Mouse (Mus musculus): ENCODE data around the gene Plxnd1. TPM values are rescaled to one million over a fixed set of nuclear protein-coding genes. Genes with fewer than 3 reads are reported as not detected.

The Plxnd1 gene
- total and polyA plus RNA-seq, 3 experiments: 58.8 to 90.6 (median 79.9) TPM

DNA sequence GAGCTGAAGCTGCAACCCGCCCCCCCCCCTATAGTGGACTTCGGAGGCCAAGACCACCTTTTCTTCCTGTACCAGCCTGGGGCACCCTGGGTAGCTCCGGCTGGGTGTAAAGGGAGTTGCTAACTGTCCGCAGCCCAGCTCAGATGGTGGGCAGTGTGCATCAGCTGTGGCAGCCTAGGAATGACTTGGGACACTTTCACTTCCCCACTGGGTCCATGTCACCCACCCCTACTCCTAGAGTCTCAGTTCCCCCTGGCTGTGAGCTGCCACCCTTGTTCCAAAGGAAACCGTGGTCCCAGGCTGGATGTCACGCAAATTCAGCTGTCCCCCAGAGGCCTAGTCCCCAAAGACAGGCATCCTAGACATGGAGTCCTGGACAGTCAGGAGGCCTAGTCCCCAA, 9.9 kb upstream of the Plxnd1 start:
- Histone ChIP-seq H3K4me1 (ENCODE audit: control insufficient read depth, insufficient read depth, low read length) (peaks cover 31% of the 10 kb centered on the region), H3K27ac (peak overlapping the region; percentile 96), H3K36me3 (ENCODE audit: control insufficient read depth, insufficient read depth, low read length) (no peaks in the 10 kb centered on the region), H3K9ac (ENCODE audit: low read depth, low read length) (peak overlapping the region; percentile 35), H3K4me3 (no peak overlapping the region), H3K79me2 (replicated peaks; ENCODE audit: control insufficient read depth, insufficient read depth, low read length) (no peaks in the 10 kb centered on the region), H3K27me3 (ENCODE audit: control insufficient read depth, insufficient read depth, low read length) (no peaks in the 10 kb centered on the region)
- TF ChIP-seq POLR2A (IDR thresholded peaks at IDR 0.05; ENCODE audit: insufficient read depth, low read depth, low read length) (no peak), EP300 (IDR thresholded peaks at IDR 0.05; ENCODE audit: insufficient read depth, low read depth, low read length) (0 out of 2 replicates have a peak, but pooled peaks have one; percentile 26)
- WGBS: 63% methylated on average over 6 of the region's 6 CpGs
- intact Hi-C loops (cut with DNase I): loop anchor here (2.0 to 10.0 kb wide), 2 partner anchors 42 to 770 kb away; no protein-coding TSS in a partner anchor
- peak; percentile 41 to 45 for DNase-seq

DNA sequence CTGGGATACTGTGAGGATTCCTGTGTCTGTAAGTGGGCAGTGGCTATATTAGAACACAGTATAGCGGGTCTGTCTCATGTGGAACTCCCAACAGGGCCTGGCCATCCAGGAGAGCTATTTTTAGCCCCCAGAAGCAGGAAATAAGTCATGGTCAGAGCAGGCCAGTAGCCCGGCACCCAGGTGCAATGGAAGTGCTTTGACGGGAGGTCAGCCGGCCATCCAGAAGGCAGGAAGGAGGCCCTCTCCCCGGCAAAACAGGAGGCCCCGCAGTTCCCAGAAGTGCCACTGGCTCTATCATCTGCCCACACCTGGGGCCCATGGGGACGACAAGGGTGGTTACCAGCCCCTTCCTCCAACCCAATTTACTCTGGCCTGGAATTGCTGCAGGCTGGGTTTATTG, 9.3 kb upstream of the Plxnd1 start:
- Histone ChIP-seq H3K9ac (ENCODE audit: low read depth, low read length) (peak overlapping the region; percentile 26; the same call in 1 of the 2 replicates), H3K4me1 (ENCODE audit: control insufficient read depth, insufficient read depth, low read length) (peaks cover 31% of the 10 kb centered on the region)

GRCm38 (mm10) chr6:116003516-116003915, 8.7 kb upstream of the Plxnd1 start:
- WGBS: 36% methylated on average over 5 of the region's 5 CpGs
- DNase-seq: peak; percentile 48 to 53
- intact Hi-C loops (cut with DNase I): loop anchor here (10.0 kb wide), 1 partner anchor 769 kb away; no protein-coding TSS in a partner anchor
- H3K4me3 ChIP-seq: peak overlapping the region; percentile 18; the same call in 1 of the 2 replicates
- H3K9ac ChIP-seq (ENCODE audit: low read depth, low read length): peak overlapping the region; percentile 26; the same call in 1 of the 2 replicates
- no peaks in the 10 kb centered on the region for H3K36me3 ChIP-seq (ENCODE audit: control insufficient read depth, insufficient read depth, low read length)
- H3K27ac ChIP-seq: peak overlapping the region; percentile 96
- H3K4me1 ChIP-seq (ENCODE audit: control insufficient read depth, insufficient read depth, low read length): peaks cover 32% of the 10 kb centered on the region
- no peaks in the 10 kb centered on the region for H3K79me2 ChIP-seq (replicated peaks; ENCODE audit: control insufficient read depth, insufficient read depth, low read length)
- H3K27me3 ChIP-seq (ENCODE audit: control insufficient read depth, insufficient read depth, low read length): no peaks in the 10 kb centered on the region
- TF ChIP-seq POLR2A (IDR thresholded peaks at IDR 0.05; ENCODE audit: insufficient read depth, low read depth, low read length): peak; percentile 31; the same call in 1 of the 2 replicates
- no peak for TF ChIP-seq EP300 (IDR thresholded peaks at IDR 0.05; ENCODE audit: insufficient read depth, low read depth, low read length)

More for the DNA sequence above, 9.3 kb upstream of the Plxnd1 start:
- TF ChIP-seq CTCF (IDR thresholded peaks at IDR 0.05) (peak; percentile 22; the same call in 1 of the 2 replicates), EP300 (IDR thresholded peaks at IDR 0.05; ENCODE audit: insufficient read depth, low read depth, low read length) (no peak)
- intact Hi-C loops (cut with DNase I): loop anchor here (2.0 to 10.0 kb wide), 2 partner anchors 41 to 769 kb away; no protein-coding TSS in a partner anchor
- Histone ChIP-seq H3K36me3 (ENCODE audit: control insufficient read depth, insufficient read depth, low read length) (no peaks in the 10 kb centered on the region), H3K27ac (peak overlapping the region; percentile 96), H3K79me2 (replicated peaks; ENCODE audit: control insufficient read depth, insufficient read depth, low read length) (no peaks in the 10 kb centered on the region), H3K27me3 (ENCODE audit: control insufficient read depth, insufficient read depth, low read length) (no peaks in the 10 kb centered on the region), H3K4me3 (peak overlapping the region; percentile 18; the same call in 1 of the 2 replicates)
- DNase-seq: peak; percentile 69 to 72
- WGBS: 20% methylated on average over 7 of the region's 7 CpGs

DNA sequence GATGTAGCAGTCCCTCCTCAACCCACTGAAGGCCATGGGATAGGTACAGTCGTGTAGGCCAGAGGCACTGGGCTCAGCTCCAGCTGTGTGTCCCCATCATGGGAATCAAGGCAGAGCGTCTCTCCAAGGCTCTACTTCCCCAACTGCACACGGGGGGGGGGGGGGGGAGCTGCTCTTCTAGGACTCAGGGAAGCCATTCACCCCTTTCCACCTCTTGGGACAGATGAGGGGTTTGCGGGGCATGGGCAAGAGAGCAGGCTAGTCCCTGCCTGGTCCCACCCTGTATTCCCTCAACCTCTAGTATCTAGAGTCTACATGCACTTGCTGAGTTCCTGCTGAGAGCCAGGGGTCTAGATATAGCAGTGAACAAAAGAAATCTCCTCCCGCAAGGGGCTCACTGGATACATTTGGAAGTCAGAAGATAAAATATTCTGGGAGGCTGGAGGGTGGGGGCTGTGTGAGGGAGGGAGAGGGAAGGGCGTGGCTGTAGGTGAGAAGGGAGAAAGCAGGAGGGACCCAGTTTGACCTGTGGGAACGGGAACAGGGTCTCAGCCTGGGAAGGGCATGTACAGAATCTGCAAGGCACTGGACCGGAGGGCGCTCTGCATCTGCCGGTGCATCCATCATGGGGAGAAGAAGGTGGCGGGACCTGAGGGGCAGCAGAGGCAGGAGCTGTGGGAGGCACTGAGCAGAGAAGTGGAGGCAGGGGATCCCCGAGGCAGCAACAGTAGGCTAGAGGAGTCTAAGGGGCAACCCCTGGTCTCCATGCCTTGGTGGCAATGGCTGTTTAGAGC, 7.7 kb upstream of the Plxnd1 start:
- no peaks in the 10 kb centered on the region for H3K79me2 ChIP-seq (replicated peaks; ENCODE audit: control insufficient read depth, insufficient read depth, low read length)
- no peaks in the 10 kb centered on the region for H3K27me3 ChIP-seq (ENCODE audit: control insufficient read depth, insufficient read depth, low read length)
- no peak overlapping the region for H3K9ac ChIP-seq (ENCODE audit: low read depth, low read length)
- no peaks in the 10 kb centered on the region for H3K36me3 ChIP-seq (ENCODE audit: control insufficient read depth, insufficient read depth, low read length)
- 77% methylated on average over 12 of the region's 12 CpGs for WGBS
- H3K4me1 ChIP-seq (ENCODE audit: control insufficient read depth, insufficient read depth, low read length): peaks cover 34% of the 10 kb centered on the region
- DNase-seq: peak in 1 of 2 experiments; percentile 26
- no peak for TF ChIP-seq CTCF (IDR thresholded peaks at IDR 0.05)
- TF ChIP-seq EP300 (IDR thresholded peaks at IDR 0.05; ENCODE audit: insufficient read depth, low read depth, low read length): no peak
- TF ChIP-seq POLR2A (IDR thresholded peaks at IDR 0.05; ENCODE audit: insufficient read depth, low read depth, low read length): no peak
- intact Hi-C loops (cut with DNase I): loop anchor here (10.0 kb wide), 1 partner anchor 768 kb away; no protein-coding TSS in a partner anchor
- H3K27ac ChIP-seq: peak overlapping the region; percentile 65
- H3K4me3 ChIP-seq: no peak overlapping the region

DNA sequence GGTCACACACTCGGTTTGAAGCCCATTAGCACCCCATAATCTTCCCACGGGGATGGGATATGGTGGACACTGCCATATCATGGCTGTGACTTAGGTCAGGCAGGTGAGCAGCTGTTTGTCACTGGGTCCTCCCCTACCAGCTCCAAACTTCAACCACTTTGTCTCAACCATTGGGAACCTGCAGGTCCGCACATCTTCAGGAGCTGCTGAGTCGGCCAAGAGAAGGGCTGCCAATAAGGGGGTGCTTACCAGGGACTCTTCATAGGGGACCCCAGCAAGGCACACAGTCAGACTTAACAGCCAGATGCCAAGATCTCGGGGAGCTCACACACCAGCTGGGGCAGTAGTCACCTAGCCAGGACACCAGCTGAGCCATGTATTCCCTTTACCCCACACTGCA, 6.0 kb upstream of the Plxnd1 start:
- H3K27ac ChIP-seq: no peak overlapping the region
- H3K36me3 ChIP-seq (ENCODE audit: control insufficient read depth, insufficient read depth, low read length): no peaks in the 10 kb centered on the region; the same call in 1 of the 2 replicates
- WGBS: 92% methylated on average over 5 of the region's 5 CpGs
- H3K9ac ChIP-seq (ENCODE audit: low read depth, low read length): no peak overlapping the region
- no peaks in the 10 kb centered on the region for H3K79me2 ChIP-seq (replicated peaks; ENCODE audit: control insufficient read depth, insufficient read depth, low read length)
- H3K27me3 ChIP-seq (ENCODE audit: control insufficient read depth, insufficient read depth, low read length): no peaks in the 10 kb centered on the region
- no peak for TF ChIP-seq POLR2A (IDR thresholded peaks at IDR 0.05; ENCODE audit: insufficient read depth, low read depth, low read length)
- no peak for TF ChIP-seq CTCF (IDR thresholded peaks at IDR 0.05)
- no peak for TF ChIP-seq EP300 (IDR thresholded peaks at IDR 0.05; ENCODE audit: insufficient read depth, low read depth, low read length)
- intact Hi-C loops (cut with DNase I): loop anchor here (10.0 kb wide), 1 partner anchor 766 kb away; no protein-coding TSS in a partner anchor
- H3K4me1 ChIP-seq (ENCODE audit: control insufficient read depth, insufficient read depth, low read length): peaks cover 36% of the 10 kb centered on the region
- H3K4me3 ChIP-seq: no peak overlapping the region
- no peak for DNase-seq

GRCm38 (mm10) chr6:115999227-115999626, 4.4 kb upstream of the Plxnd1 start:
- H3K27me3 ChIP-seq (ENCODE audit: control insufficient read depth, insufficient read depth, low read length): no peaks in the 10 kb centered on the region
- intact Hi-C loops (cut with DNase I): no loop called here
- no peak for DNase-seq
- no peak overlapping the region for H3K9ac ChIP-seq (ENCODE audit: low read depth, low read length)
- H3K27ac ChIP-seq: peak overlapping the region; percentile 70
- 85% methylated on average over 2 of the region's 2 CpGs for WGBS
- TF ChIP-seq EP300 (IDR thresholded peaks at IDR 0.05; ENCODE audit: insufficient read depth, low read depth, low read length) (no peak), POLR2A (IDR thresholded peaks at IDR 0.05; ENCODE audit: insufficient read depth, low read depth, low read length) (no peak), CTCF (IDR thresholded peaks at IDR 0.05) (no peak)
- H3K4me3 ChIP-seq: no peak overlapping the region
- no peaks in the 10 kb centered on the region; the same call in 1 of the 2 replicates for H3K36me3 ChIP-seq (ENCODE audit: control insufficient read depth, insufficient read depth, low read length)
- peaks cover 32% of the 10 kb centered on the region for H3K4me1 ChIP-seq (ENCODE audit: control insufficient read depth, insufficient read depth, low read length)
- 0 out of 2 replicates have a peak, but pooled peaks cover 1% of the 10 kb centered on the region for H3K79me2 ChIP-seq (replicated peaks; ENCODE audit: control insufficient read depth, insufficient read depth, low read length)

All from heart, adult 2 months (tissue).